Mouse (Mus musculus): ENCODE measurements around the gene Chic2. TPM values are rescaled to one million over a fixed set of nuclear protein-coding genes. Genes with fewer than 3 reads are reported as not detected.

Chic2 gene
- polyA plus RNA-seq, 1 experiment from 2014 or later: 30.7 TPM

- ATAC-seq: no peak
- H3K36me3 ChIP-seq (ENCODE audit: control insufficient read depth, insufficient read depth): no peaks in the 10 kb centered on the region
- WGBS: 4% methylated on average over 14 of the region's 14 CpGs
Observed at GRCm38 (mm10) chr5:75083061-75083460, 38.5 kb upstream of the Chic2 start.

DNA sequence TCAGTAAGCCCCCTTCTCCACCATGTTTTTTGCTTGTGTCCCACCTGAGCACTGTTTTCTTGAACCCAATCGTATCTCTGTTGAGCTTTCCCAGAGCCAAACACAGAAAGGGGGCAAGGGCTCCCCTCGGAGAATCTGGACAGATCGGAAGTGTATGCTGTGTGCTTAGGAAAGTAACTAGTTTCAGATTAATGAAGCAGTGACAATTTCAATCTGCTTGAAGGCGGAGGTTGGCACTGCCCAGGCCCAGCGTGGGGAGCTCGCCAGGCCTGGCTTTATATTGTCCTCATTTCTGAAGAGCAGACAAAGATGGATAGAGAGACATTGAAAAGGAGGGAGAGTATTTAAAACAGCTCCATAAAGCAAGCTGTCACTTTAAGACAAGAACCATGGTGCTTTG is 37.9 kb upstream of the Chic2 start:
- peaks cover 98% of the 10 kb centered on the region for H3K27me3 ChIP-seq (replicated peaks; ENCODE audit: control insufficient read depth, insufficient read depth, low read length)

More at GRCm38 (mm10) chr5:75083061-75083460, 38.5 kb upstream of the Chic2 start:
- no peak overlapping the region for H3K9ac ChIP-seq (ENCODE audit: low read depth, low read length)
- no peak overlapping the region for H3K4me3 ChIP-seq (ENCODE audit: low read depth, low read length)
- H3K27ac ChIP-seq (ENCODE audit: low read depth, low read length): no peak overlapping the region
- H3K4me1 ChIP-seq (replicated peaks; ENCODE audit: control insufficient read depth, insufficient read depth, low read length): no peaks in the 10 kb centered on the region
- H3K9me3 ChIP-seq (ENCODE audit: control insufficient read depth): no peaks in the 10 kb centered on the region
- TF ChIP-seq CTCF (IDR thresholded peaks at IDR 0.05; ENCODE audit: low read depth): no peak
- peaks cover 96% of the 10 kb centered on the region for H3K27me3 ChIP-seq (replicated peaks; ENCODE audit: control insufficient read depth, insufficient read depth, low read length)
- no peak overlapping the region for H3K4me2 ChIP-seq (replicated peaks; ENCODE audit: low read depth)

GRCm38 (mm10) chr5:75079564-75079963 is 35.0 kb upstream of the Chic2 start:
- Histone ChIP-seq H3K4me2 (replicated peaks; ENCODE audit: low read depth) (no peak overlapping the region), H3K27ac (ENCODE audit: low read depth, low read length) (no peak overlapping the region), H3K9me3 (ENCODE audit: control insufficient read depth) (no peaks in the 10 kb centered on the region), H3K36me3 (ENCODE audit: control insufficient read depth, insufficient read depth) (no peaks in the 10 kb centered on the region), H3K27me3 (replicated peaks; ENCODE audit: control insufficient read depth, insufficient read depth, low read length) (peaks cover 100% of the 10 kb centered on the region), H3K4me1 (replicated peaks; ENCODE audit: control insufficient read depth, insufficient read depth, low read length) (no peaks in the 10 kb centered on the region), H3K9ac (ENCODE audit: low read depth, low read length) (no peak overlapping the region), H3K4me3 (ENCODE audit: low read depth, low read length) (no peak overlapping the region)
- peak; percentile 47 for TF ChIP-seq CTCF (IDR thresholded peaks at IDR 0.05; ENCODE audit: low read depth)
- WGBS: 2% methylated on average over 7 of the region's 7 CpGs
- no peak for ATAC-seq

More for the DNA sequence above, 37.9 kb upstream of the Chic2 start:
- Histone ChIP-seq H3K9ac (ENCODE audit: low read depth, low read length) (no peak overlapping the region), H3K4me2 (replicated peaks; ENCODE audit: low read depth) (no peak overlapping the region), H3K4me3 (ENCODE audit: low read depth, low read length) (no peak overlapping the region), H3K36me3 (ENCODE audit: control insufficient read depth, insufficient read depth) (no peaks in the 10 kb centered on the region), H3K4me1 (replicated peaks; ENCODE audit: control insufficient read depth, insufficient read depth, low read length) (no peaks in the 10 kb centered on the region), H3K27ac (ENCODE audit: low read depth, low read length) (no peak overlapping the region), H3K9me3 (ENCODE audit: control insufficient read depth) (no peaks in the 10 kb centered on the region)
- ATAC-seq: no peak
- TF ChIP-seq CTCF (IDR thresholded peaks at IDR 0.05; ENCODE audit: low read depth): no peak
- WGBS: 10% methylated on average over 6 of the region's 6 CpGs

GRCm38 (mm10) chr5:75077051-75077380 is 32.4 kb upstream of the Chic2 start:
- Histone ChIP-seq H3K4me1 (replicated peaks; ENCODE audit: control insufficient read depth, insufficient read depth, low read length) (no peaks in the 10 kb centered on the region), H3K9me3 (ENCODE audit: control insufficient read depth) (no peaks in the 10 kb centered on the region), H3K36me3 (ENCODE audit: control insufficient read depth, insufficient read depth) (no peaks in the 10 kb centered on the region), H3K4me2 (replicated peaks; ENCODE audit: low read depth) (no peak overlapping the region), H3K27me3 (replicated peaks; ENCODE audit: control insufficient read depth, insufficient read depth, low read length) (peaks cover 100% of the 10 kb centered on the region), H3K27ac (ENCODE audit: low read depth, low read length) (no peak overlapping the region), H3K4me3 (ENCODE audit: low read depth, low read length) (no peak overlapping the region), H3K9ac (ENCODE audit: low read depth, low read length) (no peak overlapping the region)
- no peak for TF ChIP-seq CTCF (IDR thresholded peaks at IDR 0.05; ENCODE audit: low read depth)
- no peak for ATAC-seq
- under 1% methylated on average over 19 of the region's 19 CpGs for WGBS

- WGBS: 2% methylated on average over 17 of the region's 17 CpGs
- Histone ChIP-seq H3K9ac (ENCODE audit: low read depth, low read length) (no peak overlapping the region), H3K36me3 (ENCODE audit: control insufficient read depth, insufficient read depth) (no peaks in the 10 kb centered on the region), H3K27me3 (replicated peaks; ENCODE audit: control insufficient read depth, insufficient read depth, low read length) (peaks cover 100% of the 10 kb centered on the region), H3K27ac (ENCODE audit: low read depth, low read length) (no peak overlapping the region), H3K4me1 (replicated peaks; ENCODE audit: control insufficient read depth, insufficient read depth, low read length) (no peaks in the 10 kb centered on the region), H3K4me3 (ENCODE audit: low read depth, low read length) (no peak overlapping the region; the same call in 1 of the 2 replicates), H3K4me2 (replicated peaks; ENCODE audit: low read depth) (no peak overlapping the region), H3K9me3 (ENCODE audit: control insufficient read depth) (no peaks in the 10 kb centered on the region)
- ATAC-seq: no peak
- TF ChIP-seq CTCF (IDR thresholded peaks at IDR 0.05; ENCODE audit: low read depth): no peak
Observed at GRCm38 (mm10) chr5:75076326-75077050, 31.9 kb upstream of the Chic2 start.

- under 1% methylated on average over 41 of the region's 41 CpGs for WGBS
- no peak within 1 kb of the TSS for H3K4me2 ChIP-seq (replicated peaks; ENCODE audit: low read depth)
- peak within 1 kb of the TSS; percentile 14; the same call in 1 of the 2 replicates for H3K4me3 ChIP-seq (ENCODE audit: low read depth, low read length)
- H3K27me3 ChIP-seq (replicated peaks; ENCODE audit: control insufficient read depth, insufficient read depth, low read length): peaks cover 99% of the 10 kb centered on the region
- no peaks in the 10 kb centered on the region for H3K4me1 ChIP-seq (replicated peaks; ENCODE audit: control insufficient read depth, insufficient read depth, low read length)
- H3K9ac ChIP-seq (ENCODE audit: low read depth, low read length): no peak within 1 kb of the TSS
- H3K9me3 ChIP-seq (ENCODE audit: control insufficient read depth): no peaks in the 10 kb centered on the region
- no peak within 1 kb of the TSS for H3K27ac ChIP-seq (ENCODE audit: low read depth, low read length)
- ATAC-seq: no peak
- TF ChIP-seq CTCF (IDR thresholded peaks at IDR 0.05; ENCODE audit: low read depth): no peak
- H3K36me3 ChIP-seq (ENCODE audit: control insufficient read depth, insufficient read depth): no peaks in the 10 kb centered on the region
Observed at GRCm38 (mm10) chr5:75075383-75075941, 30.9 kb upstream of the Chic2 start, which contains the start of gene Gsx2. Gsx2 (plus strand) TSS chr5:75075601.

Data from intestine, postnatal 0 days (tissue).